In genomic region chr1:62070617-62071016, GRCm38 (mm10) we compare ENCODE assay signal across 21 mouse cellular contexts.
"Had no signal": no experiment of that assay in that cellular context is flagged by ENCODE, and none has a peak within 500 bp of the region (broad histone marks: within the 10 kb centered on the region; RNA-seq: fewer than 3 reads in every experiment).

No protein-coding gene starts in this region.

- H3K4me3 ChIP-seq: heart, embryonic 10.5 days; heart, embryonic 12.5 days; hindbrain, embryonic 13.5 days; hindbrain, embryonic 15.5 days; kidney, embryonic 15.5 days; limb, embryonic 13.5 days; limb, embryonic 15.5 days had no signal

- H3K4me1 ChIP-seq: heart, embryonic 12.5 days; hindbrain, embryonic 13.5 days; hindbrain, embryonic 15.5 days; kidney, embryonic 15.5 days; limb, embryonic 13.5 days; limb, embryonic 15.5 days had no signal

- H3K27me3 ChIP-seq: heart, embryonic 12.5 days; hindbrain, embryonic 13.5 days; hindbrain, embryonic 15.5 days; kidney, embryonic 15.5 days; limb, embryonic 13.5 days; limb, embryonic 15.5 days had no signal

- ATAC-seq: forebrain, postnatal 0 days; hindbrain, postnatal 0 days had no signal

- H3K27ac ChIP-seq: heart, embryonic 10.5 days; hindbrain, embryonic 13.5 days; hindbrain, embryonic 15.5 days; hindbrain, postnatal 0 days; kidney, embryonic 15.5 days; kidney, postnatal 0 days; limb, embryonic 13.5 days; limb, embryonic 15.5 days had no signal

- H3K4me2 ChIP-seq: heart, embryonic 12.5 days; hindbrain, embryonic 13.5 days; hindbrain, embryonic 15.5 days; kidney, embryonic 15.5 days; limb, embryonic 13.5 days; limb, embryonic 15.5 days had no signal

- DNase-seq: forebrain, postnatal 0 days; gastrocnemius, postnatal 14 days; gastrocnemius, postnatal 36 days; heart, adult 18-20 months; heart, postnatal 10 days; kidney, adult 11 months; kidney, adult 9 months; kidney, postnatal 14 days; kidney, postnatal 36 days; layer of hippocampus, adult 9-11 months; layer of hippocampus, postnatal 36 days; left cerebral cortex, postnatal 4 days had no signal

- H3K9ac ChIP-seq: forebrain, postnatal 0 days; heart, embryonic 12.5 days; hindbrain, embryonic 13.5 days; hindbrain, embryonic 15.5 days; kidney, embryonic 15.5 days; limb, embryonic 13.5 days; limb, embryonic 15.5 days had no signal

- H3K36me3 ChIP-seq: heart, embryonic 12.5 days; kidney, embryonic 15.5 days; limb, embryonic 15.5 days had no signal

- H3K9me3 ChIP-seq: heart, embryonic 10.5 days; hindbrain, embryonic 15.5 days; kidney, embryonic 15.5 days; limb, embryonic 15.5 days had no signal
